Mouse (Mus musculus): ENCODE data around the gene Defb25. TPM values are rescaled to one million over a fixed set of nuclear protein-coding genes. Genes with fewer than 3 reads are reported as not detected.

Defb25 gene
- 3.2 TPM in 1 of 2 replicates, not detected in the other for polyA plus RNA-seq (2012; rRNA removed)

GRCm38 (mm10) chr2:152622953-152623352 lies at the start of gene Defb25:
Gene Defb25 (minus strand): TSS chr2:152623053.

GRCm38 (mm10) chr2:152669256-152669638 lies 46.4 kb upstream of the Defb25 start, which contains the start of gene H13:
Gene H13 (plus strand): TSS chr2:152669461.

GRCm38 (mm10) chr2:152626774-152627591 lies 4.1 kb upstream of the Defb25 start, which contains the start of gene Rem1:
Gene Rem1 (plus strand): TSS chr2:152626951.

GRCm38 (mm10) chr2:152604057-152604456 lies 18.8 kb downstream of the Defb25 start, which contains the start of gene Defb36:
Gene Defb36 (plus strand): TSS chr2:152604327.

GRCm38 (mm10) chr2:152599299-152599698 lies 23.6 kb downstream of the Defb25 start, which contains the start of gene Defb45:
Gene Defb45 (minus strand): TSS chr2:152599399.

GRCm38 (mm10) chr2:152580107-152580506 lies 42.7 kb downstream of the Defb25 start, which contains the start of gene Defb19:
Gene Defb19 (minus strand): TSS chr2:152580312.

Other genes with a start within 250 kb of the Defb25 start
- 0.22 and 0.56 TPM in 2 replicates for gene Nrsn2, start 246.4 kb downstream of the Defb25 start, polyA plus RNA-seq (2012; rRNA removed)
- gene Sox12, start 225.0 kb downstream of the Defb25 start, polyA plus RNA-seq (2012; rRNA removed): 3.7 and 4.3 TPM in 2 replicates
- 1.3 and 1.4 TPM in 2 replicates for gene Zcchc3, start 208.0 kb downstream of the Defb25 start, polyA plus RNA-seq (2012; rRNA removed)
- gene 6820408C15Rik, start 207.5 kb downstream of the Defb25 start, polyA plus RNA-seq (2012; rRNA removed): 0.26 TPM in 1 of 2 replicates, not detected in the other
- 0.23 TPM in 1 of 2 replicates, not detected in the other for gene Defb23, start 158.4 kb downstream of the Defb25 start, polyA plus RNA-seq (2012; rRNA removed)
- 1.2 TPM in 1 of 2 replicates, not detected in the other for gene Defb20, start 146.0 kb downstream of the Defb25 start, polyA plus RNA-seq (2012; rRNA removed)
- gene Defb22, start 132.9 kb downstream of the Defb25 start, polyA plus RNA-seq (2012; rRNA removed): 0.31 TPM in 1 of 2 replicates, not detected in the other
- not detected in 2 replicates for gene Defb26, start 111.4 kb downstream of the Defb25 start, polyA plus RNA-seq (2012; rRNA removed)
- gene Defb28, start 104.8 kb downstream of the Defb25 start, polyA plus RNA-seq (2012; rRNA removed): 0.39 TPM in 1 of 2 replicates, not detected in the other
- gene Defb29, start 83.0 kb downstream of the Defb25 start, polyA plus RNA-seq (2012; rRNA removed): not detected in 2 replicates
- gene Gm17416, start 53.7 kb downstream of the Defb25 start, polyA plus RNA-seq (2012; rRNA removed): not detected in 2 replicates
- not detected in 2 replicates for gene Defb21, start 50.3 kb downstream of the Defb25 start, polyA plus RNA-seq (2012; rRNA removed)
- gene Defb19, start 42.7 kb downstream of the Defb25 start, polyA plus RNA-seq (2012; rRNA removed): not detected in 2 replicates
- gene Defb45, start 23.7 kb downstream of the Defb25 start, polyA plus RNA-seq (2012; rRNA removed): not detected in 2 replicates
- not detected in 2 replicates for gene Defb36, start 18.7 kb downstream of the Defb25 start, polyA plus RNA-seq (2012; rRNA removed)
- 6.7 and 10.2 TPM in 2 replicates for gene Rem1, start 3.9 kb upstream of the Defb25 start, polyA plus RNA-seq (2012; rRNA removed)
- gene H13, start 46.4 kb upstream of the Defb25 start, polyA plus RNA-seq (2012; rRNA removed): 70.4 and 121 TPM in 2 replicates
- gene Mcts2, start 64.0 kb upstream of the Defb25 start, polyA plus RNA-seq (2012; rRNA removed): 0.67 and 1.0 TPM in 2 replicates
- gene Id1, start 113.2 kb upstream of the Defb25 start, polyA plus RNA-seq (2012; rRNA removed): 694 and 877 TPM in 2 replicates
- 1.8 and 3.3 TPM in 2 replicates for gene Cox4i2, start 131.1 kb upstream of the Defb25 start, polyA plus RNA-seq (2012; rRNA removed)
- gene Bcl2l1, start 208.7 kb upstream of the Defb25 start, polyA plus RNA-seq (2012; rRNA removed): 30.1 and 30.6 TPM in 2 replicates
- gene Tpx2, start 224.9 kb upstream of the Defb25 start, polyA plus RNA-seq (2012; rRNA removed): 0.28 and 0.78 TPM in 2 replicates